Mouse (Mus musculus): ENCODE data around the gene Myrf. TPM values are rescaled to one million over a fixed set of nuclear protein-coding genes. Genes with fewer than 3 reads are reported as not detected.

The Myrf gene
- polyA plus RNA-seq, 1 experiment from 2014 or later, result 0.03 TPM

DNA sequence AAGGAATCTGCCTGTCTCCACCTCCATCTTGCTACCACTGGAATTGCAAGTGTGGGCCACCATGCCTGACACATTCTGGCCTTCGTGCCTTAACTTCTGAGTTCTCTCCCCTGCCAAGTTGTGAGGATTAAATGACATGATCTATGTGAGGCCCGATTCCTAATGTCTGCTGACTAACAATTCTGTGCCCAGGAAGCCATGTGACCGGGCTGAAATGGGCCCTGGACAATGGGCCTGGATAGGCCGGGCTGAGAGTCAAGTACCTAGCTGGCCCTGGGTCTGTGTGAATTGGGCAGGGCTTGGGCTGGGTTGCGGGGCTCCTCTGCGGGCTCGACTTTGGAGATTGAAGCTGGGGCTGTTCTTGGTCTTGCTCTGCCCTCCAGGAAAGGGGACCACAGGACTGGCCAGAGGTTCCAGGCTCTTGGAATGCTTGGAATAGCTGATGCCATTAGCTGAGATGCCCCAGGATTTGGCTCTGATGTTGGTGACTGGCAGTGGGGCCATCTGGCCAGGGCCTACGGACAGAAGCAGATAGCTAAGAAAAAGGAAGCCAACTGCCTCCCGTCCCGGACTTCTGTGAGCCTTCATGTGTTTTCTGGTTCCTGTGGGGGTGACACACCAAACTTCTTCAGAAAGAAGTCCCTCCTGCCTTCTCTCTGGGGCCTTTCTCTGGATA, 26.6 kb downstream of the Myrf start:
- DNase-seq (ENCODE audit: low spot score), result no peak

- no peak for DNase-seq (ENCODE audit: low spot score)
These were observed 29.7 kb downstream of the Myrf start for GRCm38 (mm10) chr19:10210885-10211284.

GRCm38 (mm10) chr19:10208851-10209250, 31.7 kb downstream of the Myrf start:
- DNase-seq (ENCODE audit: low spot score), result no peak

- no peak for DNase-seq (ENCODE audit: low spot score)
These were observed 35.5 kb downstream of the Myrf start for GRCm38 (mm10) chr19:10205051-10205450.

DNA sequence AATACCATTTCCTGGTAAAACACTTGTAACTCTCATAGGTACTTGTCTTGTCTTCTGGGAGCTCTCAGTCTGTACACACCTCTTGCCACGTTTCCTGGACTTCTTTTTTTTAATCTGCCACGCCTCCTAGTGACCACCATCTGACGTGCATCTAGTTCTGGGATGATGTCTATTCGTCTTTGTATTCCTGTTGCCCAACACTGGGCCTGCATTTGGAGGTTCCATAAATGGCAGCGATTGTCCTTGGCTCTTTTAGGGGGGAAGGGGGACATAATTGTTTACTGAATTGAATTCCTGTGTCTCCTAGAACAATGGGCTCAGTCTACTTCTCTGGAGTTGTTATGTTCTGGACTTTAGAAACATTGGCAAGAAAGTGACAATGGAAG, 35.9 kb downstream of the Myrf start:
- peak; percentile 45 for DNase-seq (ENCODE audit: low spot score)

DNA sequence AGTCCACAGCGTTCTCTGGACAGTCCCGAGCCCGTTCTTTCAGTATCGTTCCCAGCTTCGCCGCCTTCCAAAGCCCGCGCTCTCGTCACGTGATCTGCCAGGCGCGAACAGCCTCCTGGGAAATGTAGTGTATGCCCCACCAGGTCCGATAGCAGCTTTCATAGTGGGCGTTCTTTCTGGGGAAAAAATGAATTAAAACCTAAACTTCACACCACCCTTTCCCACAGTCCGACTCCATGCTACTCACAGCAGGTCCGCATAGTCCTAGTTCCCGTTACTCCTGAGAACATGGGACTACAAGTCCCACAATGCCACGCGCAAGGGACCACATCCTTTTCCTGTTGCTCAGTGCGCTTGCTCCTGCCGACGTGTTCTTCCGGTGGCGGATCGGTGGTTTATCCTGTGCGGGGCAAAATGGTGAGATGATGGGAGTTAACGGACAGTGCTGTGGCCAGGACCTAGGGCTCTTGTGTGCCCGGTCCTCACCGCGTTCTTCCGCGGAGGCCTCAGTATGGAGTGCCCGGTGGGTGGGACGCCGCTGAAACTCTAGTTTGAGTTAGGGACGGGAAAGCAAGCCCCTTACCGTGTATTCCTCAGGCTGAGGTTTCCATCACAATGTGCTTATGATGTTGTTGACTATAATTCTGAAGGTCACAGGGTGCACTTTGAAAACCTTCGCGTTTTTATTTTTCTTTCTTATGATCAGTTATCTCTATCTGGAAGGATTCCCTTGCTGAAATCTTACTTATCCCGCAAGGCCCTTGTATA, 36.5 kb downstream of the Myrf start, which contains the start of the genes Tmem258 and Fen1:
Tmem258 (plus strand) TSS at position 167 of the 768 bp plus-strand sequence.
Fen1 (minus strand) TSS at position 322 of the 768 bp plus-strand sequence.
- peak; percentile 91 for DNase-seq (ENCODE audit: low spot score)

GRCm38 (mm10) chr19:10203146-10203847, 37.3 kb downstream of the Myrf start:
- DNase-seq (ENCODE audit: low spot score), result no peak

- peak; percentile 83 for DNase-seq (ENCODE audit: low spot score)
These were observed 41.8 kb downstream of the Myrf start for GRCm38 (mm10) chr19:10198723-10199122.

GRCm38 (mm10) chr19:10198286-10198685, 42.3 kb downstream of the Myrf start:
- DNase-seq (ENCODE audit: low spot score), result no peak

- DNase-seq (ENCODE audit: low spot score), result no peak
These were observed 43.4 kb downstream of the Myrf start for GRCm38 (mm10) chr19:10197130-10197529.

DNA sequence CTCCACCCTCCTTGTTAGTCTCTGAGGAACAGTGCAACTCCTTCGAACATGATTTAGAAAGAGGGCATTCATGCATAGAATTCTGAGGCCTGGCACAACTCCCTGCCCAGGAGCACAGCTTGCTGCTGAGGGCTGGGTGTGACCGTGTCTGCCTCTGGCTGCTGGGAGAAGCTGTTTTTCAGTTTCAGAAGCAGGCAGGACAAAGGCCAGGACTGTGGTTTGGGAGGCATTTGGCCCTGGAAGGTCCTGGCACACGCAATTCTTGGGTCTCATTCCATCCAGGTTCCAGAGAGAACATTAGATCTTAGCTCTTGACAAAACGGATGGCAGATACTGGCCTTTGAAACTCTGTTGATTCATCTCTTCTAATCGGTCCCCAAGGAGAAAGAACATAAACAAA, 45.3 kb downstream of the Myrf start:
- DNase-seq (ENCODE audit: low spot score), result no peak

DNA sequence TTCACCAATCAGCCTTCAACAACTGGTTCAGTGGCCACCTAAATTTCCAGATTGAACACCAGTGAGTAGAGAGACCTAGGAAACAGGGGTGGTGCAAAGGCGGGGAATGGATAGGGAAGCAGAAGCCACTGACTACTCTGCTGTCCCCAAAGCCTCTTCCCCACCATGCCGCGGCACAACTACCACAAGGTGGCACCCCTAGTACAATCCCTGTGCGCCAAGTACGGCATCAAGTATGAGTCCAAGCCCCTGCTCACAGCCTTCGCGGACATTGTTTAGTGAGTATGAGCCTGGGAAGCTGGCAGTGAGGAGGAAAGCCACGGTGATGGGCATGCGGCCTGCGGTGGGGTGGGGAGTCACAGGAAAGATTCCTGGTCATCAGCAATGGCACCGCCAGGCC, 46.2 kb downstream of the Myrf start:
- DNase-seq (ENCODE audit: low spot score), result no peak

GRCm38 (mm10) chr19:10191326-10191725, 49.2 kb downstream of the Myrf start:
- DNase-seq (ENCODE audit: low spot score), result no peak

GRCm38 (mm10) chr19:10190796-10191195, 49.8 kb downstream of the Myrf start:
- DNase-seq (ENCODE audit: low spot score), result peak; percentile 67

GRCm38 (mm10) chr19:10189940-10190339, 50.6 kb downstream of the Myrf start:
- DNase-seq (ENCODE audit: low spot score), result no peak

DNA sequence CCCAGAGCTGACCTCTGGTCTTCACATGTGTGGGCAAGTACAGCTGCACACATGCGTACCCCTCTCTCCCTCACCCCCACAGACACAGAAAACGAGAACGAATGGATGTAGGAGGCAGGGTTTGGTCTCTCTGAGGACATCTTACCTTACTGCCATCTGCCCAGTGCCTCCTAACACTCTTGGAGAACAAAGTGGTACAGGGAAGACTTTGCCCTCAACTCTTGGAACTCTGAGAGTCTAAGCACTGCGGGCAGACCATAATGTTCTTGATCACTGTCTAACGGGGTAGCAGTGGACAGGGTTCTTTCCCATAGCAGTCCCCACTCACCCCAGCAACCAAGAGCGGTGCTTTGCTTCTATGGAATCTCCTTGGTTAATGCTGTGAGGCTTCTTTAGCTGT, 51.5 kb downstream of the Myrf start:
- no peak for DNase-seq (ENCODE audit: low spot score)

GRCm38 (mm10) chr19:10188281-10188811, 52.2 kb downstream of the Myrf start:
- no peak for DNase-seq (ENCODE audit: low spot score)

DNA sequence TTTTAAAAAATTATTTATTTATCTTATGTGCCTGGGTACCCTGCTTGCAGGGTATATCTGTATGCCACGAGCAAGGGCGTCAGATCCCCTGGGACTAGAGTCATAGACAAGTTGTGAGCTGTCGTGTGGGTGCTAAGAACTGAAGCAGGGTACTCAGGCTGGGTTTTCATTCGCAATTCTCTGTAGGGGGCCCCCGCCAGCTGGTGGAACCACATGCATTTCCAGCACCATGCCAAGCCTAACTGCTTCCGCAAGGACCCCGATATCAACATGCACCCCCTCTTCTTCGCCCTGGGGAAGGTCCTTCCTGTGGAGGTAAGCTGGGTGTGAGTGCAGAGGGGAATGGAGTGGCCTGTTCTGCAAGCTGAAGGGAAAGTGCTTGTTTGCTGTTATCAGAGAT, 54.0 kb downstream of the Myrf start:
- no peak for DNase-seq (ENCODE audit: low spot score)

- no peak for DNase-seq (ENCODE audit: low spot score)
These were observed 54.7 kb downstream of the Myrf start for GRCm38 (mm10) chr19:10185876-10186275.

GRCm38 (mm10) chr19:10184096-10184495, 56.5 kb downstream of the Myrf start:
- DNase-seq (ENCODE audit: low spot score), result no peak

DNA sequence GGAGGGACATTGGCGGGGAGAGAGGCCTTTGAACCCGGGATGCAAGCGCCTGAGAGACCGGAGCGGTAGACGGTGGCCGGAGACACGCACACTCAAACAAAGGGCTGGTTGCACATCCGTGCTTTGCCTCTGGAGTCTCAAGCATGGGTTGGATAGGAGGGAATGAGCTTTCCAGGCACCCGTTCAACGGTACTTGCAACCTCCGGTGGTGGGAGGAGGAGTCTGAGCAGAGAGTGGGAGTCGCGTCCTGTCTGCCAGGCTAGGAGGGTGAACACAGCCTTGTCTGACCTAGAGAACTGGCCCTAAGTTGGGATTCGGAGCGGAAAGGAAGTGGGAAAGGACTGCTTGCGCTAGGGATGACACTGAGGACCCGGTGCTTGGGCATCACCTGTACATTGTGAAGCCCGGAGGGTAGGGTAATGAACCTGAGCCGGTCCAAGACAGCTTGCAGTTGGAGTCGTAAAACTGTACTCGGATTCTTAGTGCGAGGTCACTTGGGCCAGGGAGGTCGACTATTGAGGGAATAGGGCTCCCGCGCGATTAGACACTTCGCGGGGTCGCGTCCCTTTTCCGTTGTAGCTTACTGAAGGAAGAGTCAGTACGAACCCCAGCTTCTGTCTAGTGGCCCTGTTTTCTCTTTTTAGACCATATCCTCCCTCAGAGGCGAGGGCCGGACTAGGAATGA, 57.1 kb downstream of the Myrf start:
- DNase-seq (ENCODE audit: low spot score), result peak; percentile 48

Measured in thymus, postnatal 0 days (tissue).